Mouse (Mus musculus): ENCODE data around the gene Scp2.
"Not testable (repeated sequence)": the region's sequence is repeated elsewhere in the genome, so short reads cannot be mapped to it uniquely, and the experiment has no call there.

Gene Scp2

GRCm38 (mm10) chr4:108096345-108096744 lies 48.5 kb downstream of the Scp2 start, which contains the start of gene Podn:
Gene Podn (minus strand): TSS chr4:108096445.
- DNase-seq = no peak

DNA sequence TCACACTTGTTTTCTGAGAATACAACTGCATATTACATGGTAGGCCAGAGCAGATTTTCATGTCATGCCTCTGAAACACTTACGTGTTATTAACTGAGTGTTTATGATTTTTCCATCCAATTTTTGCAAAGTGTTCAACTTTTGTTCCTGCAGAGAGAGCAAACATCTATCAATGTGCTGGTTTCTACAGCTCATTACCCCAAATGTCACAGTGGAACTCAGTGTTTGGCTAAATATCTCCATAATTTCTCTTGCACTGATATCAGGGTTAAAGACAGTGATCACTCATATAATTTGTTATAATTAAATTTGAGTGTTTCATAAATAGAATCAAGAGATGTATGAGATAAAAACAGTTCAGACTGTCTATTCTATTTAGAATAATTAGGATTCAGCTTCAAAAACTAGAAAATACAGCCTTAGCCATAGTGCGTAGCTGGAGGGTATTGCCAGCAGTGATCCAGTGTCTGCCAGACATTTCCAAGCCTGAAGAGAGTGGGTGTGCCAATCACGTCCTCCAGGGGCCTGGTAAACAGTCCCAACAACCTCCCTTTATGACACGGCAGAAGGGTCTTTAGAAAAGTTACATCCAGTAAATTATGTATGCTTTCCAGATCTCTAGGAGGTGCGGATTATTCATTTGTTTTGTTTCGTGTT lies 51.9 kb downstream of the Scp2 start:
- no peak for DNase-seq

- no peak for DNase-seq
Observed at GRCm38 (mm10) chr4:108083993-108084392, 60.8 kb downstream of the Scp2 start.

GRCm38 (mm10) chr4:108083032-108083735 lies 61.6 kb downstream of the Scp2 start:
- DNase-seq = no peak

- no peak for DNase-seq
Observed at GRCm38 (mm10) chr4:108082401-108082806, 62.4 kb downstream of the Scp2 start.

DNA sequence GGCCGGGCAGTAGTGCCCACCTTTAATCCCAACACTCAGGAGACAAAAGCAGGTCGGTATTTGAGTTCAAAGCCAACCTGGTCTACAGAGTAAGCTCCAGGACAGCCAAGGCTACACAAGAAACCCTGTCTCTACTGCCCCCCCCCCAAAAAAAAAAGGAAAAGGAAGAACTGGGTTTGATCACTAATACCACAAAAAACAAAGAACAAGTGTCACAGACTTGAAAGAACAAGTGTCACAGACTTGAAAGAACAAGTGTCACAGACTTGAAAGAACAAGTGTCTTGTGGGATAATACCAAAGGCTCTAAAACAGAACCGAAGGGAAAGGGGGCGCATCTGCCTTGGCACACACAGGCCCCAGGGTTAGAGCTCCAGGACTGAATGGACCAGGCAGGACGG lies 63.9 kb downstream of the Scp2 start:
- DNase-seq = no peak

- DNase-seq = no peak
Observed at GRCm38 (mm10) chr4:108079762-108080161, 65.0 kb downstream of the Scp2 start.

- DNase-seq = not testable (repeated sequence)
Observed at GRCm38 (mm10) chr4:108079191-108079590, 65.6 kb downstream of the Scp2 start.

GRCm38 (mm10) chr4:108077224-108077955 lies 67.4 kb downstream of the Scp2 start:
- DNase-seq = no peak

- no peak for DNase-seq
Observed at GRCm38 (mm10) chr4:108074204-108074823, 70.5 kb downstream of the Scp2 start.

GRCm38 (mm10) chr4:108072086-108072485 lies 72.7 kb downstream of the Scp2 start:
- no peak for DNase-seq

GRCm38 (mm10) chr4:108071235-108071901 lies 73.4 kb downstream of the Scp2 start:
- DNase-seq = peak; percentile 95 to 96

- no peak for DNase-seq
Observed at GRCm38 (mm10) chr4:108070723-108071122, 74.1 kb downstream of the Scp2 start.

GRCm38 (mm10) chr4:108070286-108070685 lies 74.5 kb downstream of the Scp2 start:
- DNase-seq = no peak

- no peak for DNase-seq
Observed at GRCm38 (mm10) chr4:108068081-108068480, 76.7 kb downstream of the Scp2 start.

DNA sequence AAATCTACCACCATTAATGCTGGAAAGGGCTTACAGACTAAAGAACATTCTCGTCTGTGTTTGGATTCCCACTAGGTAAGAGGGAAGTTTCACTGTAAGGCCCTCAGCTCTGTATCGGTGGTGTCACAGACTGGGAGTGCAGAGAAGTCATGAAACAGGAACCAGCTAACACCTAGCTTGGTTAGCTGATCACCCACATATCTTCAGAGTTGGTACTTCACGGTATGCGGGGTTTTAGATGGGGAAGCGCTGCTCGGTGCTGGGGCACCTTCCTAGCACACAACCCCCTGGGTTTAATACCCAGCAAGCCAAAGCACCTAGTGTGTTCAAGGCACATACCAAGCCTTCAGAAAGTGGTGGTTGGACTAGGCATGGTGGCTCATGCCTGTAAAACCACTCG lies 77.5 kb downstream of the Scp2 start:
- DNase-seq = no peak

DNA sequence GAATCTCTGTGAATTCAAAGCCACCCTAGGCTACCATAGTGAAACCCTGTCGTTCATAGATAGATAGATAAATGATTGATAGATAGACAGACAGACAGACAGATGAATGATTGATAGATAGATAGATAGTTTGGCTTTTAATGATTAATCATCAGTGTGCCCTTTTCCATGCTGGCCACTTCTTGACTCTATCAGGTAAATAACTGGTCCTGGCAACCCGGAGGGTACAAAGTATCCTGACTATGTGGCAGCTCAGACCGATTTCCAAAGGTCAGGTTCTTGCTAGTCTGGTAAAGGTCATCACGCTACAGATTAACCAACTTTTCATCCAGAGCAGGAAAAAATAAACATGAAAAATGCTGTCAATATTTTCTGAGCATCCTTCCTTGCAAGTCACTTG lies 78.2 kb downstream of the Scp2 start:
- DNase-seq = no peak

GRCm38 (mm10) chr4:108065176-108065844 lies 79.5 kb downstream of the Scp2 start:
- DNase-seq = no peak

GRCm38 (mm10) chr4:108063616-108064015 lies 81.2 kb downstream of the Scp2 start:
- no peak for DNase-seq

GRCm38 (mm10) chr4:108062524-108062923 lies 82.3 kb downstream of the Scp2 start:
- DNase-seq = no peak

- no peak for DNase-seq
Observed at GRCm38 (mm10) chr4:108060774-108061173, 84.0 kb downstream of the Scp2 start.

Measured in thymus, adult 18-20 months (tissue).